Mouse (Mus musculus) intestine, embryonic 14.5 days (tissue): ENCODE data around the gene Ube2ql1. TPM values are rescaled to one million over a fixed set of nuclear protein-coding genes. Genes with fewer than 3 reads are reported as not detected.

ENCODE experiments used
- ATAC-seq: fragments of 200-750 bp; cut with Nextera tagmentation; replicated peaks from 2 replicates; pipeline ENCODE4 v1.8.0; 2017; ENCODE audit warnings: low read depth, moderate number of reproducible peaks, moderate TSS enrichment, moderate library complexity; ENCODE audit not compliant: low FRiP score, low TSS enrichment
- DNase-seq: peaks from one replicate; pipeline ENCODE4 v3.0.0-alpha.2; 2018; ENCODE audit warnings: low spot score
- H3K27ac ChIP-seq: fragments of 300-500 bp; sonication (generic); 2 replicates; pipeline ENCODE4 v1.5.1; 2014; ENCODE audit warnings: low read depth, mild to moderate bottlenecking, control low read depth
- H3K27me3 ChIP-seq: fragments of 300-500 bp; sonication (generic); replicated peaks from 2 replicates; pipeline ENCODE4 v1.6.1; 2014; ENCODE audit warnings: low read length, control low read depth; ENCODE audit not compliant: control insufficient read depth, insufficient read depth
- H3K36me3 ChIP-seq: fragments of 300-500 bp; sonication (generic); 2 replicates; pipeline ENCODE4 v1.6.1; 2014; ENCODE audit warnings: low read length, control low read depth; ENCODE audit not compliant: control insufficient read depth, insufficient read depth
- H3K4me1 ChIP-seq: fragments of 300-500 bp; sonication (generic); replicated peaks from 2 replicates; pipeline ENCODE4 v1.6.1; 2014; ENCODE audit warnings: low read length, control low read depth, mixed read lengths; ENCODE audit not compliant: control insufficient read depth, insufficient read depth
- H3K4me2 ChIP-seq: fragments of 300-500 bp; sonication (generic); 2 replicates; pipeline ENCODE4 v1.6.1; 2014; ENCODE audit warnings: low read length
- H3K4me3 ChIP-seq: fragments of 300-500 bp; sonication (generic); 2 replicates; pipeline ENCODE4 v1.5.1; 2014; ENCODE audit warnings: low read depth, low read length, control low read depth, mixed read lengths
- H3K9ac ChIP-seq: fragments of 300-500 bp; sonication (generic); 2 replicates; pipeline ENCODE4 v1.6.1; 2014; ENCODE audit warnings: mild to moderate bottlenecking, low read length
- H3K9me3 ChIP-seq: fragments of 300-500 bp; sonication (generic); 2 replicates; pipeline ENCODE4 v1.6.1; 2016; ENCODE audit warnings: low read length, control low read depth; ENCODE audit not compliant: control insufficient read depth
- WGBS: fragments of 180-500 bp; shearing (Covaris S2); extraction: QIAGEN DNeasy Blood & Tissue Kit; methylation state at CpG from one replicate; pipeline ENCODE4 v1.1.7; 2014; 5-methylcytosine and 5-hydroxymethylcytosine counted together
- polyA plus RNA-seq: library from polyadenylated mRNA; unstranded; fragments of >200 nt; fragmentation: Nextera tagmentation; extraction: Ambion mirVana; gene quantifications from 2 replicates; pipeline ENCODE4 v1.2.1, GENCODE M21; 2014

Ube2ql1 gene
- polyA plus RNA-seq, 1 experiment from 2014 or later = 0.27 TPM

DNA sequence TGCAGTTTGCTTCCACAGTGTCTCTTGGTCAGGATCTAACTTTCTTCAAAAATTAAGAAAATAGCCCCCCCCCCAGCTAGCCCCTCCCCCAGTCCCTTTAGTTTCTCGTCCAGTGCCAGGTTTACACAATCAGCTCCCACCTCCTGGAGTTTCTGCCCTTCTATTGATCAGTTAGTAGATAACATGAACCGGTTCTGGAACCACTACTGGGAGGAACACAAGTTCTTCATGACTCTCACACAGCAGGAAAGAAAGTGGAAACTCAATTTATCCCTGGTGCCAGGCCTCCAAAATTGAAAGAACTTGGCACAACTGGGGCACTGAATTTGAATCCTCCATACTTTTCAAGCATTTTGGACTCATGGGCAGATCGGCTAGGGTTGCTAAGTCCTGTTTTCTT lies 85.2 kb downstream of the Ube2ql1 start:
- WGBS = 69% methylated on average over 3 of the region's 3 CpGs
- H3K4me2 ChIP-seq = no peak overlapping the region
- no peak overlapping the region for H3K4me3 ChIP-seq
- H3K4me1 ChIP-seq = no peaks in the 10 kb centered on the region
- no peak for DNase-seq
- H3K27me3 ChIP-seq = no peaks in the 10 kb centered on the region
- no peak overlapping the region for H3K27ac ChIP-seq
- H3K9ac ChIP-seq = no peak overlapping the region
- H3K9me3 ChIP-seq = no peaks in the 10 kb centered on the region
- H3K36me3 ChIP-seq = no peaks in the 10 kb centered on the region
- no peak for ATAC-seq

Other genes with a start within 250 kb of the Ube2ql1 start
- gene Nsun2, start 206.1 kb downstream of the Ube2ql1 start, polyA plus RNA-seq = 141 and 153 TPM in 2 replicates
- 6.8 and 9.0 TPM in 2 replicates for gene Tent4a, start 205.3 kb downstream of the Ube2ql1 start, polyA plus RNA-seq
- 19.8 and 25.2 TPM in 2 replicates for gene Srd5a1, start 128.4 kb downstream of the Ube2ql1 start, polyA plus RNA-seq
- 129 and 135 TPM in 2 replicates for gene Med10, start 62.5 kb upstream of the Ube2ql1 start, polyA plus RNA-seq